Mouse (Mus musculus): Measurements from ENCODE around the gene 1700003E16Rik. TPM values are rescaled to one million over a fixed set of nuclear protein-coding genes. Genes with fewer than 3 reads are reported as not detected.

1700003E16Rik gene
- polyA plus RNA-seq, 1 experiment from 2014 or later, result 7.5 TPM

DNA sequence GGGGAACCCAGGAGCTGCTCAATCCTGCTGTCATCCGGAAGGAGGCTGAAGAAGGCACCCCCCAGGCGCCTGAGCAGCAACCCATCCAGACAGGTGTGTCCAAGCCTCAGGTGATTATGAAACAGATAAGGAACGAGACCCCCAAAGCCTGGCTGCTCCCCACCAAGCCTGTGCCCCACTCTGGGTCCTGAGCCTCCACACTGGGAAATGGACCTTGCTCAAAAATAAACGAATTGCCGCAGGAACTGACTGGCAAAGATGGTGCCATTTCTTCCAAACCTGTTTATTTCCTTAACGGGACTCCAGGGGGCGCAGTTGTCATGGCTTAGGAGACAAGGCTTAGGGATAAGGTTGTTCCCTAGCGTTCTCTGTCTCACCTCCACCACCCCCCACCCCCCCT lies 6.5 kb downstream of the 1700003E16Rik start:
- Histone ChIP-seq H3K4me1 (replicated peaks; ENCODE audit: control insufficient read depth, insufficient read depth, low read length) (peaks cover 31% of the 10 kb centered on the region), H3K4me2 (replicated peaks) (peak overlapping the region; percentile 39), H3K27me3 (ENCODE audit: control insufficient read depth, insufficient read depth, low read length) (peaks cover 29% of the 10 kb centered on the region), H3K9me3 (ENCODE audit: control insufficient read depth, low read length) (no peaks in the 10 kb centered on the region), H3K27ac (no peak overlapping the region), H3K36me3 (replicated peaks; ENCODE audit: control insufficient read depth, insufficient read depth) (no peaks in the 10 kb centered on the region), H3K9ac (peak overlapping the region; percentile 12; the same call in 1 of the 2 replicates), H3K4me3 (replicated peaks; ENCODE audit: low read length) (peak overlapping the region; percentile 18)
- 0% methylated on average over 8 of the region's 8 CpGs for WGBS
- ATAC-seq (ENCODE audit: low FRiP score), result no peak
- peak; percentile 73 for DNase-seq (ENCODE audit: low spot score)

DNA sequence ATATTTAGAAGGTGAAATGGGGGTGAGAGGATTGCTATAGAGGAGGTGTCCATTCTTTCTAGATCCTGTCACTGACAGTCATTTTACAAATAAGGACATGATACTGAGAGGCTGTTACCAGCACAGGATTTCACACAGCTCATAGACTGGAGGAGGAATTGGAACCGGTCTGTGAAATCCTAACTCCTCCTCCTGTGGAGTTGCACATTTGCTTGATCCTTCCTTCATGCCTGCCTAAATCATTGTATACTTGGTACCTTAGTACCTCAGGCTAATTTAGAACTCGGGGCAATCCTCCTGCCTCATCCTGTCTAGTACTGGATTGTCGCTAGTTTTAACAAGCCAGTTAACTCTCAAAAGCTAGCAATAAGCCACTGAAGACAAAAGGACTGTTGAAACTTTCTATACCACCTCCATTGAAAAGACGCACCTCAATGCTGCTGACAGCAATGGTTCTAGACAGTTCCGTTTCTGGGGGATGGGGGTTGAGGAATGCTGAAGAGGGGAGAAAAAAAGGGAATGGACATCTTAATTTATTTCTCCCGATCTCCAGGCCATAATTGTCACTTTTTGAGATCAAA lies 8.9 kb downstream of the 1700003E16Rik start:
- DNase-seq (ENCODE audit: low spot score) (no peak), ATAC-seq (ENCODE audit: low FRiP score) (peak; percentile 22)
- peak overlapping the region; percentile 76 for H3K9ac ChIP-seq
- peak overlapping the region; percentile 92 for H3K27ac ChIP-seq
- H3K9me3 ChIP-seq (ENCODE audit: control insufficient read depth, low read length), result no peaks in the 10 kb centered on the region
- H3K27me3 ChIP-seq (ENCODE audit: control insufficient read depth, insufficient read depth, low read length), result peaks cover 25% of the 10 kb centered on the region
- H3K4me3 ChIP-seq (replicated peaks; ENCODE audit: low read length), result peak overlapping the region; percentile 68
- H3K4me1 ChIP-seq (replicated peaks; ENCODE audit: control insufficient read depth, insufficient read depth, low read length), result peaks cover 31% of the 10 kb centered on the region
- WGBS, result 5% methylated on average over 6 of the region's 6 CpGs
- no peaks in the 10 kb centered on the region for H3K36me3 ChIP-seq (replicated peaks; ENCODE audit: control insufficient read depth, insufficient read depth)
- H3K4me2 ChIP-seq (replicated peaks), result peak overlapping the region; percentile 67

DNA sequence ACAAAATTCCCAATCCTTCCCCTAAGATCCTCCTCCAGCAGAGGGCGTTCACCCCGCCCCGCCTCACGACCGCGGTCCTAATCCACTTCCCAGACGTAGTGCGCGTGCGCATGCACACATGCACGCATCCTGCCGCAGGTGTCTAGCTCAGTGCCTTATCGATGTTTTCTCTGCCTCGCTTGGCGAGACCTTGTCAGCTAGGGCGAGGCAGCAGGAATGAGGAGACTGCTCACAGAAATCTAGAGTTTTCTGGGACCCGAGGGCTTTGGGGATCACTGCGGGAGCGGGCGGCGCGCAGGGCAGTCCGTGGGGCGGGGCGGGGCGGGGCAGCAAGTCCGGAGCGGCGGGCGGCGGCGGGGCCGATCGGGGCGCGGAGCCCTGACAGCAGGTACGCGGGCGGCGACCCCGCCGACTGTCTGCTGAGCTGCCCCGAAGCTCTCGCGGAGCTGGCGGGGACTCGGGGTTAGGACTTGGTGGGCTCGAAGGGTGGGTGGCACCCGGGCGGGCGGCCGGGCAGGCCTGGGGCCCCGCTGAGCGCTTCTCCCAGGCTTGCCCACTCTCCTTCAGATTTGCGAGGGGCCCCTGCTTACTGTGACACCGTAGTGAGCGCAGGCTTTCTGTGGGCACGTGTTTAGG lies 9.5 kb downstream of the 1700003E16Rik start, which contains the start of gene Dctn1:
TSS of gene Dctn1 (plus strand) at position 314 of the 636 bp plus-strand sequence.
- peak within 1 kb of the TSS; percentile 67 for H3K4me2 ChIP-seq (replicated peaks)
- peaks cover 35% of the 10 kb centered on the region for H3K4me1 ChIP-seq (replicated peaks; ENCODE audit: control insufficient read depth, insufficient read depth, low read length)
- peak within 1 kb of the TSS; percentile 92 for H3K27ac ChIP-seq
- peak; percentile 96 for DNase-seq (ENCODE audit: low spot score)
- no peaks in the 10 kb centered on the region for H3K36me3 ChIP-seq (replicated peaks; ENCODE audit: control insufficient read depth, insufficient read depth)
- under 1% methylated on average over 43 of the region's 58 CpGs for WGBS
- peaks cover 19% of the 10 kb centered on the region for H3K27me3 ChIP-seq (ENCODE audit: control insufficient read depth, insufficient read depth, low read length)
- H3K9me3 ChIP-seq (ENCODE audit: control insufficient read depth, low read length), result no peaks in the 10 kb centered on the region
- peak within 1 kb of the TSS; percentile 68 for H3K4me3 ChIP-seq (replicated peaks; ENCODE audit: low read length)
- ATAC-seq (ENCODE audit: low FRiP score), result peak; percentile 86
- peak within 1 kb of the TSS; percentile 76 for H3K9ac ChIP-seq

DNA sequence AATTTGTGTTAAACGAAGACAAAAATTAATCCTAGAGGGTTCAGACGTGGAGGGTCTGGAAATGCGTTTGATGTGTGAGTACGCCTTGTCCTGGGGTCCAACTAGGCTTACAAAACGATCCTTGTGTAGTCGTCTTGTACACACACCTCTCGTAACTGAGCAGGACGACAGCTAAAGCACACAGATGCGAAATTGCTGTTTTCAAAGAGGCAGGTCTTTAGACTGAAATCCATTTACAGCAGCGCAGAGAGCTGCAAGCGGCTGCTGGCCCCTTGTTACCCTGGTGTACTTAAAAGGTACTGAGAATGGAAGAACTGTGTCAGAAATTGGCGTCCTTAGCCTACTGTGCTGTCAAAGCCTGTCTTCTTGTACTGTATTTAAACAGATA lies 10.0 kb downstream of the 1700003E16Rik start:
- DNase-seq (ENCODE audit: low spot score) (no peak), ATAC-seq (ENCODE audit: low FRiP score) (no peak; the same call in 1 of the 2 replicates)
- H3K9me3 ChIP-seq (ENCODE audit: control insufficient read depth, low read length), result no peaks in the 10 kb centered on the region
- WGBS, result under 1% methylated on average over 12 of the region's 12 CpGs
- no peaks in the 10 kb centered on the region for H3K36me3 ChIP-seq (replicated peaks; ENCODE audit: control insufficient read depth, insufficient read depth)
- H3K4me2 ChIP-seq (replicated peaks), result peak overlapping the region; percentile 67
- peaks cover 14% of the 10 kb centered on the region for H3K27me3 ChIP-seq (ENCODE audit: control insufficient read depth, insufficient read depth, low read length)
- peak overlapping the region; percentile 68 for H3K4me3 ChIP-seq (replicated peaks; ENCODE audit: low read length)
- H3K9ac ChIP-seq, result peak overlapping the region; percentile 76
- peaks cover 40% of the 10 kb centered on the region for H3K4me1 ChIP-seq (replicated peaks; ENCODE audit: control insufficient read depth, insufficient read depth, low read length)
- peak overlapping the region; percentile 92 for H3K27ac ChIP-seq

DNA sequence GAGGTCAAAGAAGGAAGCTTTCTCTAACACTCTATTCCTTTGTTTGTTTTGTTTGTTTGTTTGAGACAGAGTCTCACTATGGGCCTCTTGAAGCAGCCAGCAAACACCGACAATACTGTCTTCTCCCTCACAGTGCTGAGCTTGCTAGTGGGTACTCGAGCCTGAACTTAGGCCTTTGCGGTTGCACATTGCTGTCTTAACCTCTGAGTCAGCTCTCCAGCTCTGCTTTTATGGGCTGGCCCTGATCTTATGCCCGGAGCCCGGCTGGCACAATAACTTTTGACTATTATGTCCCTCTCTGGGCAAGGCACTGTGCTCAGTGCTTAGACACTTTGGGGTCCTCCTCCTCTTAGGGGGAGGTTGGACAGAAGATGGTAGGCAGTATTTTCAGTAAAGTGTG lies 13.7 kb downstream of the 1700003E16Rik start:
- WGBS, result 81% methylated on average over 5 of the region's 5 CpGs
- peaks cover 36% of the 10 kb centered on the region for H3K4me1 ChIP-seq (replicated peaks; ENCODE audit: control insufficient read depth, insufficient read depth, low read length)
- ATAC-seq (ENCODE audit: low FRiP score) (no peak), DNase-seq (ENCODE audit: low spot score) (no peak)
- no peak overlapping the region for H3K4me3 ChIP-seq (replicated peaks; ENCODE audit: low read length)
- no peaks in the 10 kb centered on the region for H3K9me3 ChIP-seq (ENCODE audit: control insufficient read depth, low read length)
- H3K36me3 ChIP-seq (replicated peaks; ENCODE audit: control insufficient read depth, insufficient read depth), result no peaks in the 10 kb centered on the region
- H3K9ac ChIP-seq, result 0 out of 2 replicates have a peak overlapping the region, but pooled peaks have one; percentile 4
- H3K4me2 ChIP-seq (replicated peaks), result no peak overlapping the region; the same call in 1 of the 2 replicates
- no peak overlapping the region for H3K27ac ChIP-seq
- H3K27me3 ChIP-seq (ENCODE audit: control insufficient read depth, insufficient read depth, low read length), result no peaks in the 10 kb centered on the region

DNA sequence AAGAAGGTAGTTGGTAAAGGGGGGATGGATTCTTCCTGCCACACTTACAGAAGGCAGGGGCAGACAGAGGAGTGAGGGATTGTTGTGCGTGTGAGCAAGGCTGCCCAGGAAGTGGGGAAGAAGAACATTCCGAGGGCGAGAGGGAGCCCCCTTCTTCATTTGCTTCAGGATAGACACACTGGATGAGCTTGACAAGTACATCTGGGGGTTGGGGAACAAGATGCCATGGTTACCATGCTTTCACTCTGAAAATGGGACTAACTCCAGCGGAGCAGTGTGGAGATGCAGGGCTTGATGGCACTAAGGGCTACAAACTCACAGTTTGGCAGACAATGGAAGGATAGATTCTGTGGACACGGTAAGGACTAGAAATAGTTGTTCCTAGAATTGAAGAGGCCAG lies 14.9 kb downstream of the 1700003E16Rik start:
- H3K27ac ChIP-seq, result no peak overlapping the region
- peak overlapping the region; percentile 52 for H3K4me2 ChIP-seq (replicated peaks)
- DNase-seq (ENCODE audit: low spot score) (no peak), ATAC-seq (ENCODE audit: low FRiP score) (no peak)
- H3K27me3 ChIP-seq (ENCODE audit: control insufficient read depth, insufficient read depth, low read length), result no peaks in the 10 kb centered on the region
- peak overlapping the region; percentile 57 for H3K9ac ChIP-seq
- H3K4me1 ChIP-seq (replicated peaks; ENCODE audit: control insufficient read depth, insufficient read depth, low read length), result peaks cover 32% of the 10 kb centered on the region
- H3K9me3 ChIP-seq (ENCODE audit: control insufficient read depth, low read length), result no peaks in the 10 kb centered on the region
- H3K36me3 ChIP-seq (replicated peaks; ENCODE audit: control insufficient read depth, insufficient read depth), result no peaks in the 10 kb centered on the region
- 70% methylated on average over 5 of the region's 5 CpGs for WGBS
- H3K4me3 ChIP-seq (replicated peaks; ENCODE audit: low read length), result peak overlapping the region; percentile 37

DNA sequence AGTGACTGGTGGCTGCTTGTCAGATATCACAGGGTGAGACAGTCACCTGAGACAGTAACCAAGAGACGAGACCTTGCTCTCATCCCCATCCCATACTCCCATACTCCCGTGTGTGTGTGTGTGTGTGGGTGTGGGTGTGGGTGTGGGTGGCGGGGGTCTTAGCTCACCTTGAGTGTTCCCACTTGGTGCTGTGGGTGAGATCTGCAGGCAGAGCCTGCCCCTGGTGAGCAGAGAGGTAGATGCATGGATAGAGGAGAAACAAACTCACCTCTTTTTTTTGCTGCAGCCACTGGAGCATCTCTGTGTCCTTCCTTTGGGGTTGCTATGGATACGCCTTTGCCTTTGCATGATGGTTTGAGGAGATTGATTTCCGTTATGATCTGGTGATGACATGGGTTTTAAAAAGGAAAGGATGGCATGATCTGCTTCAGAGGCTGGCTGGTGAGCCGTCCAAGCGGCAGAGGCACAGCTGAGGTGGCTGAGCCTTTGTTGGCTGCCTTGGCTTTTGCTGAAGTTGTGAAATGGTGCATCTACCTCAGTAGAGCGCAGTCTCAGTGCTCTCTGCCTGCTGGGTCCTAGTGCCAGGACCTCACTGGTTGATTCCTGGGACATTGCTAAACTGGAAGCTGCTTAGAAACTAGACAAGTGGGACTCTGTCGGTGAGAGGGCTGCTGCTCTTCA lies 16.2 kb downstream of the 1700003E16Rik start:
- peak; percentile 63; the same call in 1 of the 2 replicates for ATAC-seq (ENCODE audit: low FRiP score)
- Histone ChIP-seq H3K36me3 (replicated peaks; ENCODE audit: control insufficient read depth, insufficient read depth) (no peaks in the 10 kb centered on the region), H3K9ac (peak overlapping the region; percentile 57)

DNA sequence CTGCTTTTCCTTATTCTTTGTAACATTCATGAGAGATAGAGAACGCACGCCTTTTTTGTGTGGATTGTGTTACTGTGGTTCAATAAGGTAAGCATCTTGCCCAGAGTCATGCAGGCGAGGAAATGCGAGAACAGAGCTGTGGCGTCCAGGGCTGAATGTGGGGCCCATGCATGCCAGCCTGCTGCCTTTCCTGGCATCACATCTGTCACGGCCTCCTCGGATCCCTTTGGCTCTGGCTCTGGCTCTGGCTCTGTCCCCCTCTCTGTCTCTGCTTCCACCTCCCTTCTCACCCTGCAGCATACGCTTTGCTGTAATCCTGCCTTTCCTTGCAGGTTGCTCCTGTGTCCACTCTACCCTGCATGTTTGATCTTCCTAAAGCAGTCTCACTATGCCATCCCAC lies 19.8 kb downstream of the 1700003E16Rik start:
- Histone ChIP-seq H3K9ac (no peak overlapping the region), H3K4me1 (replicated peaks; ENCODE audit: control insufficient read depth, insufficient read depth, low read length) (peaks cover 33% of the 10 kb centered on the region), H3K27me3 (ENCODE audit: control insufficient read depth, insufficient read depth, low read length) (no peaks in the 10 kb centered on the region), H3K9me3 (ENCODE audit: control insufficient read depth, low read length) (no peaks in the 10 kb centered on the region), H3K4me3 (replicated peaks; ENCODE audit: low read length) (no peak overlapping the region), H3K4me2 (replicated peaks) (no peak overlapping the region), H3K27ac (no peak overlapping the region), H3K36me3 (replicated peaks; ENCODE audit: control insufficient read depth, insufficient read depth) (no peaks in the 10 kb centered on the region)
- 87% methylated on average over 8 of the region's 8 CpGs for WGBS
- ATAC-seq (ENCODE audit: low FRiP score), result no peak
- DNase-seq (ENCODE audit: low spot score), result no peak

More for the DNA sequence above, 16.2 kb downstream of the 1700003E16Rik start:
- no peaks in the 10 kb centered on the region for H3K9me3 ChIP-seq (ENCODE audit: control insufficient read depth, low read length)
- H3K27ac ChIP-seq, result peak overlapping the region; percentile 80
- H3K27me3 ChIP-seq (ENCODE audit: control insufficient read depth, insufficient read depth, low read length), result no peaks in the 10 kb centered on the region
- peak overlapping the region; percentile 52 for H3K4me2 ChIP-seq (replicated peaks)
- WGBS, result 54% methylated on average over 9 of the region's 9 CpGs
- peaks cover 23% of the 10 kb centered on the region for H3K4me1 ChIP-seq (replicated peaks; ENCODE audit: control insufficient read depth, insufficient read depth, low read length)
- no peak for DNase-seq (ENCODE audit: low spot score)
- H3K4me3 ChIP-seq (replicated peaks; ENCODE audit: low read length), result peak overlapping the region; percentile 37

Measured in hindbrain, embryonic 14.5 days (tissue).